Mouse (Mus musculus) limb, embryonic 11.5 days (tissue): ENCODE data around the gene Zfp868. TPM values are rescaled to one million over a fixed set of nuclear protein-coding genes. Genes with fewer than 3 reads are reported as not detected.
"Not testable (repeated sequence)": the region's sequence is repeated elsewhere in the genome, so short reads cannot be mapped to it uniquely, and the experiment has no call there.

Experiments used
- ATAC-seq: fragments of 200-750 bp; cut with Nextera tagmentation; 2 replicates; pipeline ENCODE4 v1.8.0; 2017; ENCODE audit warnings: low read depth; ENCODE audit not compliant: insufficient number of reproducible peaks, low FRiP score, low TSS enrichment
- DNase-seq: peaks from one replicate; pipeline ENCODE4 v3.0.0-alpha.2; 2015; ENCODE audit warnings: low spot score
- H3K27ac ChIP-seq: fragments of 300-500 bp; sonication (generic); replicated peaks from 2 replicates; pipeline ENCODE4 v1.5.1; 2014; ENCODE audit warnings: low read depth, mild to moderate bottlenecking, low read length
- H3K27me3 ChIP-seq: fragments of 300-500 bp; sonication (generic); 2 replicates; pipeline ENCODE4 v1.6.1; 2014; ENCODE audit warnings: mild to moderate bottlenecking, low read length, mixed read lengths; ENCODE audit not compliant: control insufficient read depth, insufficient read depth
- H3K36me3 ChIP-seq: fragments of 300-500 bp; sonication (generic); 2 replicates; pipeline ENCODE4 v1.6.1; 2014; ENCODE audit warnings: mild to moderate bottlenecking, low read length, moderate library complexity, mixed read lengths; ENCODE audit not compliant: control insufficient read depth, insufficient read depth
- H3K4me1 ChIP-seq: fragments of 300-500 bp; sonication (generic); 2 replicates; pipeline ENCODE4 v1.6.1; 2014; ENCODE audit warnings: low read length, mixed read lengths; ENCODE audit not compliant: control insufficient read depth, insufficient read depth
- H3K4me2 ChIP-seq: fragments of 300-500 bp; sonication (generic); 2 replicates; pipeline ENCODE4 v1.6.1; 2014; ENCODE audit warnings: low read depth, mild to moderate bottlenecking, moderate library complexity; ENCODE audit not compliant: severe bottlenecking
- H3K4me3 ChIP-seq: fragments of 300-500 bp; sonication (generic); 2 replicates; pipeline ENCODE4 v1.5.1; 2014; ENCODE audit warnings: low read depth, low read length
- H3K9ac ChIP-seq: fragments of 300-500 bp; sonication (generic); 2 replicates; pipeline ENCODE4 v1.6.1; 2014; ENCODE audit warnings: mild to moderate bottlenecking, low read length
- H3K9me3 ChIP-seq: fragments of 300-500 bp; sonication (generic); 2 replicates; pipeline ENCODE4 v1.6.1; 2016; ENCODE audit warnings: low read length; ENCODE audit not compliant: control insufficient read depth
- WGBS: fragments of 180-500 bp; shearing (Covaris S2); extraction: QIAGEN DNeasy Blood & Tissue Kit; methylation state at CpG from one replicate; pipeline ENCODE4 v1.1.7; 2014; 5-methylcytosine and 5-hydroxymethylcytosine counted together
- polyA plus RNA-seq: library from polyadenylated mRNA; unstranded; fragments of >200 nt; fragmentation: Nextera tagmentation; extraction: Ambion mirVana; gene quantifications from 2 replicates; pipeline ENCODE4 v1.2.1, GENCODE M21; 2014

Zfp868 gene
- 31.2 and 34.2 TPM in 2 replicates for polyA plus RNA-seq

DNA sequence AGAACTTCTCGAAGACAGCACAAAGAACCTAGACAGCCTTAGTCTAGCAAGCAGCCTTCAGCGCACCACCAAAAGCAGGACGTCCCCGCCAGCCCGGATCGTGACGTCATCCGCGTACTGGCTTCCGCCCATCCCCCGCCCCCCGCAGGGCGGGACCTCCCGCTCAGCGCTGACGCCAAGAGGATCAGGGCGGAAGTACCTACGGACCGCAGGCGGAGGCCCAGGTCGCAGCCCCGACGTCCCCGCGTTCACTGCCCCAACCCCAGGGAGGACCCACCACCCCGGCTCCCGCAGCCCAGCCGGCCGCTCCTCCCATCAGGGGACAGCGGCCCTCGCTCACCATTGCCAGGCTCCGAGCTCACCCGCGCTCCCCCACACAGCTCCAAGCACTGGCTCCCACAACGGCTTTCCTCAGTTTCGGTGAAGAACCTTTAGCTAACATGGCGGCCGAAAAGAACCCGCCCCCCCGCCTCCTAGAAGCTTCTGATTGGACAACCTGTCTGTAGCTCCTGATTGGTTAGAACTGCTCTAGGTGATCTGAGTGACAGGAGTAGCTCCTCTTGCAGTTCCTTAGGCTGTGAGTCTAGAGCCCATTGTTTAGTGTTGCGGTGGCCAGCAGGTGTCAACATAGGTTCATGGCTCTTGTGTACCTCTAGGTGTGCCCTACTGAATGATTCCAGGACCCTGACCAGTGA lies at the start of gene Zfp868:
Gene Zfp868 (minus strand): TSS at position 454 of the 695 bp plus-strand sequence.
- Histone ChIP-seq H3K4me1 (no peaks in the 10 kb centered on the region), H3K27me3 (no peaks in the 10 kb centered on the region), H3K9ac (peak within 1 kb of the TSS; percentile 85), H3K4me3 (peak within 1 kb of the TSS; percentile 64), H3K27ac (peak within 1 kb of the TSS; percentile 91), H3K36me3 (no peaks in the 10 kb centered on the region), H3K9me3 (no peaks in the 10 kb centered on the region), H3K4me2 (peak within 1 kb of the TSS; percentile 36)
- DNase-seq (peak; percentile 98), ATAC-seq (peak; percentile 100)
- WGBS, result under 1% methylated on average over 41 of the region's 41 CpGs

DNA sequence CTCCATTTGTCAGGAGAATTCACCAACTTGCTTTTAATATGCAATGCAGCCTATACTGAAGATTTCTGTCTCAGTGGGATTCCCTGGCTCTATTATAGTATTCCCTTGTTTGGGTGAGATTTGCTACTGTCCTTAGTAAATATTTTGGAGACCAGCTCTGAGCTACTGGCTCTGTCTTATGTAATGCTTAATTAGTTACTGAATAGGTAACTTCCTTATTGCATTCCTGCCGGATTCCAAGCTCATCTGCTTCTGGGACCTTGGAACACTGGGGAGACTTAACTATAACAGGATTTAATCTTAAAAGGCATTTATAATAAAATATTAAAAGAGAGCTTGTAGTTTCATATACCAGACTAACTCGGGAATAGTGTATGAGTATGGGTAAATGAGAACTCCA lies 39.7 kb upstream of the Zfp868 start:
- H3K4me3 ChIP-seq, result not testable (repeated sequence)

DNA sequence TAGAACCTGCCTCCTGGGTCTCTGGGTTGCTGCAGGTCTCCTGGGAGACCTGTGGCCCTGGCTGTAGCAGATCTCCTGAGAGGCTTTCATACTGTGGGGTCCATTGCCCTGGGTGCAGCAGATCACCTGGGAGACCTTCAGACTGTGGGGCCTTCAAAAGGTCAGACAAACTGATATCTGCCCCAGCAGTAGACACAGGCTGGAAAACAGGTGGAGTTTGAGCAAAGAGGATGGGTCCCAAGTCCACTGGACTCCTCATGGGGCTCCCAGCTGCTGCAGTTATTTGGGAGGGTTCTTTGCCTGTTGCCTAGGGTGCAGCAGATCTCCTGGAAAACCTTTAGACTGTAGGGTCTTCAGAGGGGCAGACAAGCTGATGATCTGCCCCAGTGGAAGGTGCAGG lies 35.9 kb upstream of the Zfp868 start:
- Histone ChIP-seq H3K4me3 (no peak overlapping the region), H3K36me3 (no peaks in the 10 kb centered on the region), H3K27ac (no peak overlapping the region), H3K9ac (no peak overlapping the region), H3K9me3 (no peaks in the 10 kb centered on the region), H3K27me3 (no peaks in the 10 kb centered on the region), H3K4me2 (no peak overlapping the region), H3K4me1 (no peaks in the 10 kb centered on the region)
- DNase-seq (no peak), ATAC-seq (no peak)

More for the DNA sequence above, 39.7 kb upstream of the Zfp868 start:
- not testable (repeated sequence) for H3K4me2 ChIP-seq, H3K9ac ChIP-seq, H3K9me3 ChIP-seq, ATAC-seq, H3K27ac ChIP-seq, DNase-seq, H3K27me3 ChIP-seq, H3K36me3 ChIP-seq, H3K4me1 ChIP-seq
- 74% methylated on average over 2 of the region's 2 CpGs for WGBS

DNA sequence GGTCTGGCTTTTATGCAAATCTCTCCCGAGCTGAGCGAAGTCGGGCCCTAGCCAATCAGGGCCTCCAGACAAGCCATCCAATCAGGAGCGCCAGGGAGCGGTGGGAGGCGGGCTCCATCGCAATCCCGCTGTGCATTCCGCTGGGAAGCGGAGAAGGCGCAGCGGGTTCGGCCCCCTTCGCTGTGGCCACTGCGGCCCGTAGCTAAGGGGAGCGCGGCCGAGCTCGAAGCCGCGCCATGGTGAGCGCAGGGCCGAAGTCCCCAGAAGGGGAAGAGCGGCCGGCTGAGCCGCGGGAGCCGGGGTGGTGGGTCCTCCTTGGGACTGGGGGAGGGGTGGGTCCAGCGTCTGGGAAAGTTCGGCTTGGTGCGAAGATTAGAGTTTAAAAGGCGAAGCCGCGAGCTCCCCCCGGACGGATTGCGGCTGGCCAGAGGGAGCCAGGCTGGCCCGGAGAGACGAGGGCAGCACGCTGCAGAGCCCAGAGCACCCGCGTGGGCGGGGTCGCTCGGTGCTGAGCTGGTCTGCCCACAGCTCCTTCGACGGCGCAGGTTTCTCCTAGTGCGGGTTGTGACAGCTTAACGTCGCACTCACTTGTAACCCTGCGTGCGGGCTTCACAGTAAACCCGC lies 29.1 kb upstream of the Zfp868 start, which contains the start of gene Zfp964:
Gene Zfp964 (plus strand): TSS at position 122 of the 624 bp plus-strand sequence.
- Histone ChIP-seq H3K27ac (peak within 1 kb of the TSS; percentile 90), H3K4me2 (peak within 1 kb of the TSS; percentile 84), H3K36me3 (no peaks in the 10 kb centered on the region), H3K27me3 (no peaks in the 10 kb centered on the region), H3K4me1 (peaks cover 8% of the 10 kb centered on the region), H3K4me3 (peak within 1 kb of the TSS; percentile 60), H3K9me3 (no peaks in the 10 kb centered on the region), H3K9ac (peak within 1 kb of the TSS; percentile 81)
- under 1% methylated on average over 55 of the region's 55 CpGs for WGBS
- ATAC-seq (peak; percentile 99), DNase-seq (peak; percentile 93)

DNA sequence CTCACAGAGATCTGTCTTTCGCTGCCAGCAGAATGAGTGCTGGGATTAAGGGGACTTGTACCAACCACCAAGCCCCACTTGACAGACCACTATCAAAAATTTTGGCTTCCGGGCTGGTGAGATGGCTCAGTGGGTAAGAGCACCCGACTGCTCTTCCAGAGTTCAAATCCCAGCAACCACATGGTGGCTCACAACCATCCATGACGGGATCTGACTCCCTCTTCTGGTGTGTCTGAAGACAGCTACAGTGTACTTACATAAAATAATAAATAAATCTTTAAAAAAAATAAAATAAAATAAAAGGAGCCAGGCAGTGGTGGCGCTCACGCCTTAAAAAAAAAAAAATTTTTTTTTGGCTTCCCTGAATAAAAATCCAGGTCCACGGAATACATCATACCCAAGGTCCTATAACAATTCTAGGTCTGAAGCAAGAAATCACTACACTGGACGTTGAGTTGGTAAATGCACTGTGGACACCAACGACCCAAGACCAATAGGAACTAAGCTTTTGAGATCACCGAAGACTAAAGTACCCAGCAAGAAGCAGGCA lies 28.5 kb upstream of the Zfp868 start:
- ATAC-seq (no peak), DNase-seq (no peak)
- Histone ChIP-seq H3K4me3 (peak overlapping the region; percentile 60), H3K9me3 (no peaks in the 10 kb centered on the region), H3K4me2 (peak overlapping the region; percentile 84), H3K9ac (no peak overlapping the region), H3K27me3 (no peaks in the 10 kb centered on the region), H3K27ac (no peak overlapping the region), H3K4me1 (peaks cover 8% of the 10 kb centered on the region), H3K36me3 (no peaks in the 10 kb centered on the region)
- 48% methylated on average over 10 of the region's 10 CpGs for WGBS

DNA sequence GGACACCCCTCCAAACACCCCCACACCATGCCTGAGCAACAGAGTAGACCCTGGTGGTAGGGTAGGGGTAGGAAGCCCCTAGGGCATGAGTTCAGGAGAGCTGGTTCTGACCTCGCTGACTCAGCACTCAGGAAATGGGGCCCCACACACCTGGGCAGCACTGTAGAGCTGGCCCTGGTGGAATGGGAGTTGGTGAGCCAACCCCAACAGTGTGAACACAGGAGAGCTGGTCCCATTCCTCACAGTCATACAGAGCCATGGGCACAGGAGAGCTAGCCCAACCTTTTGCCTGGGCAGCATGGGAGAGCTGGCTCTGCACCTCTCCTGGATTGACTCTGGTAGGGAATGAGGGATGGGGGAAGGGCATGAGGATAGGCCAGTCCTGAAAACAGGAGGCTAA lies 7.3 kb downstream of the Zfp868 start:
- 81% methylated on average over 1 of the region's 1 CpGs for WGBS
- Histone ChIP-seq H3K9me3 (no peaks in the 10 kb centered on the region), H3K36me3 (peaks cover 7% of the 10 kb centered on the region; the same call in 1 of the 2 replicates), H3K4me2 (no peak overlapping the region), H3K27ac (no peak overlapping the region), H3K4me3 (no peak overlapping the region), H3K4me1 (no peaks in the 10 kb centered on the region), H3K27me3 (no peaks in the 10 kb centered on the region), H3K9ac (no peak overlapping the region)
- ATAC-seq, result no peak
- no peak for DNase-seq

DNA sequence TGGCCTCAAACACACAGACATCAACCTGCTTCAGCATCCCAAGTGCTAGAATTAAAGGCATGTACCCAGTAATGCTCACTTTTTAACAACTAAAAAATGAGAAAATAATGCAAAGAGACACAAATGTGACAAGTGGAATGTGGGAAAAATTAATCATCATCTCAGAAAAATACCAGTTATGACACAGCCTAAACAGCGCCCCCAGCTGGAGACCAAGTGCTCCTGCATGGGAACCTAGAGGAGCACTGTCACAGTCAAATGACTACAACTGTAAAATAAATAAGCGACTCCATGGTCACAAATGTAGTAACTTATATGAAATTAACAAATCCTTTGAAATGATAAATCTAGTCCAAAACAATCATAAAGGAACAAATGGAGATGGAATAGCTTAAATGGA lies 10.7 kb downstream of the Zfp868 start:
- Histone ChIP-seq H3K4me2 (no peak overlapping the region), H3K36me3 (peaks cover 20% of the 10 kb centered on the region; the same call in 1 of the 2 replicates), H3K4me1 (no peaks in the 10 kb centered on the region), H3K9ac (no peak overlapping the region), H3K27ac (no peak overlapping the region), H3K9me3 (no peaks in the 10 kb centered on the region), H3K4me3 (no peak overlapping the region), H3K27me3 (no peaks in the 10 kb centered on the region)
- ATAC-seq, result no peak
- DNase-seq, result no peak
- WGBS, result 61% methylated on average over 2 of the region's 2 CpGs

DNA sequence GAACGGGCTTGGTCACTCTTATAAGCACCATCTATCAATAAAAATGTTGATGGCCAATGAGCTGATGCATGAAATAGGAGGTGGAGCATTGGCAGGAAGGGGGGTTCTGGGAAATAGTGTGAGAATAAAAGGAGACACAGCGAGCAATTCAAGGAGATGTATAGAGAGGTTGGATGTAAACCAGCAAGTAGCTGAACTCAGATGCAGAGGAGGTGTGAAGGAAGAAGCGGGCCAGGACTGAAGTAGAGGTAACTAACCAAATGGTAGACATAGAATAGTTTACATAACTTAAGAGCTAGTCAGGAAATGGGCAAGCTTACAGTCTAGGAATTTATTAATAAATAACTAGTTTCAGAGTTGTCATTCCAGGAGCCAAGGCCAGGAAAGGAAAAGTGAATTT lies 27.8 kb downstream of the Zfp868 start:
- 90% methylated on average over 2 of the region's 3 CpGs for WGBS
- not testable (repeated sequence) for H3K27me3 ChIP-seq, DNase-seq, H3K9me3 ChIP-seq, H3K4me1 ChIP-seq, H3K27ac ChIP-seq, H3K4me3 ChIP-seq, ATAC-seq, H3K4me2 ChIP-seq, H3K36me3 ChIP-seq, H3K9ac ChIP-seq
